Mouse (Mus musculus): ENCODE measurements around the gene Ly6g6f.

Gene Ly6g6f

GRCm38 (mm10) chr17:35079778-35080177 lies 5.6 kb downstream of the Ly6g6f start:
- CTCF ChIA-PET: interaction anchor here (0.7 kb wide), 1 partner anchor 67 kb away, joined by 3 read pairs; no protein-coding TSS in a partner anchor

- CTCF ChIA-PET: no interaction called here
These were observed 7.6 kb downstream of the Ly6g6f start, which contains the start of gene Ly6g6d for GRCm38 (mm10) chr17:35077786-35078233. Gene Ly6g6d, minus strand, starts transcription at chr17:35078065.

GRCm38 (mm10) chr17:35077285-35077684 lies 8.1 kb downstream of the Ly6g6f start:
- CTCF ChIA-PET: no interaction called here

GRCm38 (mm10) chr17:35076507-35077176 lies 8.8 kb downstream of the Ly6g6f start, which contains the start of gene Ly6g6e:
Gene Ly6g6e, plus strand, starts transcription at chr17:35076902.
- CTCF ChIA-PET: no interaction called here

- CTCF ChIA-PET: no interaction called here
These were observed 11.3 kb downstream of the Ly6g6f start for GRCm38 (mm10) chr17:35074097-35074496.

- CTCF ChIA-PET: no interaction called here
These were observed 14.0 kb downstream of the Ly6g6f start for GRCm38 (mm10) chr17:35071454-35071853.

- CTCF ChIA-PET: interaction anchor here (0.7 kb wide), 1 partner anchor 889 kb away, joined by 4 read pairs; no protein-coding TSS in a partner anchor
These were observed 14.7 kb downstream of the Ly6g6f start for GRCm38 (mm10) chr17:35070556-35071229.

GRCm38 (mm10) chr17:35068213-35068914 lies 17.0 kb downstream of the Ly6g6f start:
- CTCF ChIA-PET: no interaction called here

- CTCF ChIA-PET: no interaction called here
These were observed 19.3 kb downstream of the Ly6g6f start, which contains the start of gene Mpig6b for GRCm38 (mm10) chr17:35066084-35066483. Gene Mpig6b, minus strand, starts transcription at chr17:35066184.

GRCm38 (mm10) chr17:35064951-35065947 lies 20.2 kb downstream of the Ly6g6f start, which contains the start of gene Ly6g6c:
Gene Ly6g6c, plus strand, starts transcription at chr17:35065388.
- CTCF ChIA-PET: no interaction called here

- CTCF ChIA-PET: no interaction called here
These were observed 21.0 kb downstream of the Ly6g6f start for GRCm38 (mm10) chr17:35064378-35064877.

- CTCF ChIA-PET: no interaction called here
These were observed 21.9 kb downstream of the Ly6g6f start for GRCm38 (mm10) chr17:35063466-35063865.

- CTCF ChIA-PET: interaction anchor here (0.6 kb wide), 1 partner anchor 34 kb away, joined by 4 read pairs; no protein-coding TSS in a partner anchor
These were observed 24.1 kb downstream of the Ly6g6f start for GRCm38 (mm10) chr17:35061299-35061698.

- CTCF ChIA-PET: interaction anchor here (0.6 kb wide), 1 partner anchor 34 kb away, joined by 4 read pairs; no protein-coding TSS in a partner anchor
These were observed 24.6 kb downstream of the Ly6g6f start for GRCm38 (mm10) chr17:35060737-35061297.

GRCm38 (mm10) chr17:35060071-35060470 lies 25.3 kb downstream of the Ly6g6f start:
- CTCF ChIA-PET: interaction anchor here (0.6 to 2.8 kb wide), 6 partner anchors 23 to 117 kb away, joined by 3 to 16 read pairs (median 5); no protein-coding TSS in a partner anchor

- CTCF ChIA-PET: interaction anchor here (0.6 to 2.8 kb wide), 6 partner anchors 11 to 116 kb away, joined by 3 to 16 read pairs (median 5); no protein-coding TSS in a partner anchor
These were observed 26.2 kb downstream of the Ly6g6f start, which contains the start of gene Ddah2 for GRCm38 (mm10) chr17:35058911-35059892. Gene Ddah2, plus strand, starts transcription at chr17:35059035.

- CTCF ChIA-PET: interaction anchor here (1.2 to 2.8 kb wide), 2 partner anchors 11 to 37 kb away, joined by 5 to 16 read pairs; no protein-coding TSS in a partner anchor
These were observed 27.1 kb downstream of the Ly6g6f start for GRCm38 (mm10) chr17:35058316-35058715.

GRCm38 (mm10) chr17:35057090-35057489 lies 28.3 kb downstream of the Ly6g6f start:
- CTCF ChIA-PET: interaction anchor here (0.7 kb wide), 2 partner anchors 36 to 38 kb away, joined by 5 to 8 read pairs; no protein-coding TSS in a partner anchor

Data from spleen, embryonic (tissue).